ENCODE assay signal across 20 mouse cellular contexts in the genomic region with DNA sequence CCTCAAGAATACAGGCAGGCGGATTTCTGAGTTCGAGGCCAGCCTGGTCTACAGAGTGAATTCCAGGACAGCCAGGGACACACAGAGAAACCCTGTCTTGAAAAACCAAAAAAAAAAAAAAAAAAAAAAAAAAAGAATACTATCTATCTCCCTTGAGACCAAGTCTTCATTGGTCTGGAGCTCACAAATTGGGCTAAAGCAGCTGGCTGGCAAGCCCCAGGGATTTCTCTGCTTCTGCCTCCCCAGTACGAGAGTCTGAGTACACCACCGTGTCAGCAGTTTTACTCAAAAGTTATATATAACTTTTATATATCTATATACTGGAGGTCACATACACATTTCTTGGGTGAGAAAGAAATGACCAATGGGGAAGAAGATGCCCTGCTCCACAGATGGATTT.
"Had no signal": no experiment of that assay in that cellular context is flagged by ENCODE, and none has a peak within 500 bp of the region (broad histone marks: within the 10 kb centered on the region; RNA-seq: fewer than 3 reads in every experiment).

No protein-coding gene starts in this region.

- H3K4me3 ChIP-seq: midbrain, embryonic 10.5 days; midbrain, embryonic 12.5 days; myocyte; neural tube, embryonic 13.5 days; neural tube, embryonic 15.5 days; stomach, embryonic 15.5 days had no signal

- ATAC-seq: midbrain, embryonic 16.5 days had no signal

- H3K27ac ChIP-seq: midbrain, embryonic 10.5 days; midbrain, embryonic 12.5 days; neural tube, embryonic 13.5 days; neural tube, embryonic 15.5 days; stomach, embryonic 15.5 days; stomach, postnatal 0 days had no signal

- H3K4me2 ChIP-seq: lung, embryonic 14.5 days; midbrain, embryonic 12.5 days; neural tube, embryonic 13.5 days; neural tube, embryonic 15.5 days; stomach, embryonic 15.5 days had no signal

- H3K9ac ChIP-seq: lung, embryonic 14.5 days; midbrain, embryonic 12.5 days; neural tube, embryonic 13.5 days; neural tube, embryonic 15.5 days; stomach, embryonic 15.5 days had no signal

- DNase-seq: lung, embryonic 14.5 days; lung, postnatal 10 days; lung, postnatal 4 days; midbrain, embryonic 14.5 days; retina, postnatal 1 day; right cerebral cortex, adult 18-20 months; right cerebral cortex, postnatal 25 days; right cerebral cortex, postnatal 4 days; spleen, adult 18-20 months; thymus, adult 2 months; thymus, postnatal 25 days; thymus, postnatal 4 days had no signal

- H3K9me3 ChIP-seq: midbrain, embryonic 12.5 days; neural tube, embryonic 13.5 days; neural tube, embryonic 15.5 days; stomach, embryonic 15.5 days had no signal

- H3K36me3 ChIP-seq: midbrain, embryonic 10.5 days; midbrain, embryonic 12.5 days; neural tube, embryonic 13.5 days; neural tube, embryonic 15.5 days; stomach, embryonic 15.5 days had no signal

- H3K27me3 ChIP-seq: midbrain, embryonic 12.5 days; neural tube, embryonic 13.5 days; neural tube, embryonic 15.5 days; stomach, embryonic 15.5 days had no signal
